Mouse (Mus musculus): Measurements from ENCODE around the gene Ap4s1. TPM values are rescaled to one million over a fixed set of nuclear protein-coding genes. Genes with fewer than 3 reads are reported as not detected.
A peak's percentile ranks its signal among the peaks of the same experiment; 100 is the strongest.

Ap4s1 gene
- polyA plus RNA-seq, 1 experiment = 10.1 TPM

DNA sequence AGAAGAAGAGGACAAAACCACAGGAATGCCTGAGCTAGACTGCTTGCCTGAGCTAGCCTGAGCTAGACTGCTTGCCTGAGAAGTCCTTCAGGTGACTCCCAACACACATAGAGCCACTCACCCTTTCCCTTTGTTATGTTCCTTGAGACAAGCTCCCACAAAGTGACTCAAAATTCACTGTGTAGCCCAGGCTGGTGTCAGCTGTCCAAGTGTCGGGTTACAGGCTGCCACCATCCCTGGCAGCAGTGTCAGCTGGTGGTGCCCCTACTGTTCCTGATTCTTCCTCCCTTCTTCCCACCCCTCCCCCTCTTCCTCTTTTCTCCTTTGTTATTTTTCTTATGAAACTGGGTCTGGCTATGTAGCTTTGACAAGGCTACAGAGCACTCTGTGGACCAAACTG is 13.0 kb downstream of the Ap4s1 start:
- no peak for DNase-seq (ENCODE audit: low read depth)

DNA sequence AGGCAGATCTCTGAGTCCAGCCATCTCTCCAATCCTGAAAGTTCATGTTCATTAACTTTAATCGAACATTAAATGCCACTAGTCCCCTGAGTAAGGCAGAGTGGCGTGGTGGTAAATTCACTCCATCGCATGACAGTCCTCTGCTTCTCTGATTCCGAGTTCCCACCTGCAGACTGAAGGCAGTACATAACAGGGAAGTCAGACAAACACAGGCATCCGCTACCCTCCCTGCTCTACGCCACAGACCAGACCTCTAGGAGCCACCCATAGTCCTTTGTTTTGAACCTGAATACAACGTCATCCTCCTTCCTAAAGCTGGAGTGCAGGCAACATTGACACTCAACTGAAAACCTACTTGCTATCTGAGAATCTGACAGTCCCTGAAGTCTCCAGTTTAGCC is 13.7 kb downstream of the Ap4s1 start:
- DNase-seq (ENCODE audit: low read depth) = no peak

GRCm38 (mm10) chr12:51705778-51706177 is 14.9 kb downstream of the Ap4s1 start:
- DNase-seq (ENCODE audit: low read depth) = no peak

GRCm38 (mm10) chr12:51706673-51707235 is 15.9 kb downstream of the Ap4s1 start:
- DNase-seq (ENCODE audit: low read depth) = peak; percentile 68

- DNase-seq (ENCODE audit: low read depth) = no peak
These were observed 18.3 kb downstream of the Ap4s1 start for GRCm38 (mm10) chr12:51708941-51709686.

DNA sequence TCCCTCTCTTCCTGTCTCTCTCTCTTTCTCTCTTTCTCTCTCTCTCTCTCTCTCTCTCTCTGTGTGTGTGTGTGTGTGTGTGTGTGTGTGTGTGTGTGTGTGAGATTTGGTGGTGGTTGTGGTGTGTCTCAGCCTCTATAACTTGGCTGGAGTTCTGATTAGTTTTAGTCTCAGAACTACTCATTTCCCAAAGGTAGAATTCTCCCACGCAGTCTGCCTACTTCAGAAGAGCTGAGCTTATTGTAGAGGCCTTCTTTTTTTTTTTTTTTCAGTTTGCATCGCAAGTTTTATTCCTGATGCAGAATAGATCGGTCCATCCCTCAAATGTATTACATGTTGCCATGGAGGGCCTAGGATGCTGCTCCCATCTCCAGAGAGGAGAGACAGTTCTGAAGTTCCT is 18.9 kb downstream of the Ap4s1 start:
- DNase-seq (ENCODE audit: low read depth) = no peak

- DNase-seq (ENCODE audit: low read depth) = no peak
These were observed 19.3 kb downstream of the Ap4s1 start for GRCm38 (mm10) chr12:51710154-51710553.

- DNase-seq (ENCODE audit: low read depth) = no peak
These were observed 21.9 kb downstream of the Ap4s1 start for GRCm38 (mm10) chr12:51712685-51713084.

GRCm38 (mm10) chr12:51718617-51719016 is 27.8 kb downstream of the Ap4s1 start:
- DNase-seq (ENCODE audit: low read depth) = no peak

GRCm38 (mm10) chr12:51721836-51722235 is 31.0 kb downstream of the Ap4s1 start:
- DNase-seq (ENCODE audit: low read depth) = no peak

- no peak for DNase-seq (ENCODE audit: low read depth)
These were observed 38.2 kb downstream of the Ap4s1 start for GRCm38 (mm10) chr12:51729058-51729457.

DNA sequence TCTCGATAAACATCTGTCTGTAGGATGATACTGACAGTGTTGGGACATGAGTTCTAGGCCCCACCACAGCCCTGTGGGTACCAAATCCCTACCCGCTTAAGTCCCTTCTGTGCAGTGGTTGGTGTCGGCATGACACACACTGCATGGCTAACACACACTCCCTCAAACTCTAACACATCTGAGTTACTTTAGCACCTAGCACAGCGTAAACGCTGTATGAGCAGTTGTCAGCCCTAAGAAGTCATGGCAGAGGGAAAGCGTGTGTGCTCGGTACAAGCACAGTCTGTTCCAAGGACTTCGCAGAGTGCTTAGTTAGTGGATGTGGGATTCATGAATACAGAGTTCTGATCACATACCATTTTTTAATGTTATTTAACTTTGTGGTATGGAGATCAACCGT is 39.0 kb downstream of the Ap4s1 start:
- no peak for DNase-seq (ENCODE audit: low read depth)

DNA sequence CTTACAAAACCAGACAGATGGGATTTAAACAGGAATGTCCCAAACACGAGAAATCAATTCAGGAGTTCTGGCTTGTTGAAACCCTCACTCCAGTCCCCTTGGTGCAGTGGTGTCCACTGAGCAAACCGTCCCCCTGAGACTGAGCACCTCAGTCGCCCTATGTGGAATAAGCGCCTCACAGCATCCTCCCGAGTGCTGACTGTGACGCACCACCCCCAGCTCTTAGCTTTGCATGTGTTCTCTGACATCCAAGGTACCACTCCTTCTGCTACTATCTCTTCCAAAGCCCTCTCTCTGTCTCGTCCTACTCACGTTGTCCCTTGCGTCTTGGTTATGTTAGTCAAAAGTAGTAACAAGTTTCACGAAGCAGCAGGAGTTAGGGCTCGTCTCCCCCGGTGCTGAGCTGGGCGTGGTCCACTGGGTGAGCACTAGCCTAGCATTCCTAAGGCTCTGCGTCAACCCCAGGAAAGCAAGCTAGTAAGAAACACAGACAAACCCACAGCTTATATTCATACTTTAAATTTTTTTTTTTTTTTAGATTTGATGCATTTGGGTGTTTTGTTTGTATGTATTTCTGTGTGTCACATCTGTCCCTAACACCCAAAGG is 43.9 kb downstream of the Ap4s1 start:
- no peak for DNase-seq (ENCODE audit: low read depth)

- no peak for DNase-seq (ENCODE audit: low read depth)
These were observed 45.0 kb downstream of the Ap4s1 start for GRCm38 (mm10) chr12:51735840-51736271.

- no peak for DNase-seq (ENCODE audit: low read depth)
These were observed 45.5 kb downstream of the Ap4s1 start for GRCm38 (mm10) chr12:51736381-51736780.

DNA sequence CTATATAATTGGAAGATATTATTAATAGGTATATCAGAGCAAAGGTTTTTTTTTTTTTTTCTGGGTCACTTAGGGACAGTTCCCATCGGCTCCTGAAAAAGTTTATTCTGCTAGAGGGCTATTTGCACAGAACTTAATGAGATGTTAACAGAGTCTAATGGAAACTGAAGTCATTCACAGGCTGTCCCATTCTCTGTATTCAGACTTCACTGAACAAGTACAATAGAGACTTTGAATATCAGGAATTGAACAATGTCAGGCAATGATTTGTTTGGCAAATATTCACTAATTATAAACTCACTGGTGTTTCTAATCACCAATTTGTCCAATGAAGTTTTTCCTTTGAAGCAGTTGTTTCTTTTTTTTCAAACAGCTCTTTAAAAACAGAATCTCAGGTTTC is 46.0 kb downstream of the Ap4s1 start:
- no peak for DNase-seq (ENCODE audit: low read depth)

DNA sequence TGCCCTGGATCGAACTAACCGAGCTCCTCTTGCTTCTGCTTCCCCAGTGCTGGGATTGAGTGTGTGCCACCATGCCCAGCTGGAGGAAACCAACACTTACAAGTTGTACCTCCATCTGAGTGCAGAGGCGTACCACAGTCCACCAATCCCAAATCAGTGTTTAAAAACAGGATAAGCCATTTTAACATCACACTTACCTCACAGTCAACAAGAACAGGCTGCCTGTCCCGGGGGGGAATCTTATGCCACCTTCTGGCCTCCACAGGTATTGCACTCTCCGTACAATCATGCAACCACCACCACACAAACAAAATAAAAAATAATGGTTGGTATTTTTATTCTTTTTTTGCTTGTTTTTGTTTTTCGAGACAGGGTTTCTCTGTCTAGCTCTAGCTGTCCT is 50.9 kb downstream of the Ap4s1 start:
- no peak for DNase-seq (ENCODE audit: low read depth)

DNA sequence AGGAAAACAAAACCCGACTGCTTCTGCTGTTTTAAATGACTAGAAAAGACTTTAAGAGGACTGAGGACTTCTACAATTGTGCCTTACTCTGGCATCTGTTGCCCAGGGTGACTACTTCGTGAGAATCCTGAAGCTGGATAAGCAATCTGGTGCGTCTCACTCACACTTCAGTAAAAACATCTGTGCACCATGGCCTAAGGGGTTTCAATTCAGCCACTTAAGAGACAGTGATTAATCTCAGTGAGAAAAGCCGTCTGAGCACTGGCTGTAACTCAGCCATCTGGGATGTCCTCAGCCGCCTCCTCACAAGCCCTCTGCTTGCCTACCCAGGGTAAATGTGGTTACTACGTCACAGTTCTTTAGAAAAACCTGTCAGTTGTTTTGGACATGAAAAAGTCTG is 54.1 kb downstream of the Ap4s1 start:
- no peak for DNase-seq (ENCODE audit: low read depth)

DNA sequence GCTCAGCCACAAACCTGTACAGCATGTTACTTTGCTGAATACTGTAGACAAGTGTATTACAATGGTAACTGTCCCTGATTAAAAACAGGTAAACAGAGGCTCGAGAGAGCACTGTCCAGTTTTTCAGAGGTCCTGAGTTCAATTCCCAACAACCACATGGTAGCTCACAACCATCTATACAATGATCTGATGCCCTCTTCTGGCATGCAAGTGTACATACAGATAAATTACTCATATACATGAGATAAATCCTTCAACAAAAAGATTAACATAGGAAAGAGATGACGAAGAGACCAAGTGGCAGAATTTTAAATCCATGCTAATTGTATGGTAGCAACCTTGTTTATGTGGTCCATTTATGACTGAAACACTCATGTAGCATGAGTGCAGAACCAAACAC is 56.5 kb downstream of the Ap4s1 start:
- DNase-seq (ENCODE audit: low read depth) = no peak

DNA sequence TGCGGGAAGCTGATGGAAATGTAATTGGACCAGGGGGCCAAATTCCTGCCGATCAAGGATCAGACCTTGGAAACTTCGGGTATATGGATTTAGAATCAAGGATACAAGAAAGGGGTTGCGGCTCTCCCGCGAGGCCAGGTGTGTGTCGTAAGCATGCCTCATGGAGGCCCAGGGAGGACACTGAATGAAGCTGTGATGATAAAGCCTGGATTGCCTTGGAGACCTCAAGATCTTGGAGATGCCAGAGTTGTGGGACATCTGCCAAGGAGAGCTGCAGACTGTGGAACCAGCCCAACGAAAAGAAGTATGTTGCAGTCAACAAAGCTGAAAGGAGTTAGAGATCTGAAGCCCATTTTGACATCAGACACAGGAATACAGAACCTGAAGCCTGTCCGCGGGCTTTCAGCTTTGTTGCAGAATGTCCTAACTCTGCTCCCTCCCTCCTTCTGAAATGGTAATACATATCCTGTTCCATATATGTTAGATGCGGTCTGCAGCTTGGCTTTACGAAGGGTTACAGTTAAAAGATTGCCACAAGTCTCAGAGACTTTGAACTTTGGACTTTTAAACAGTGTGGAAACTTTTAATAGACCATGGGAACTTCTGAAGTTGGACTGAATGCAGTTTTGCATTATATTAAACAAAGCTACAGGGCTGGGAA is 65.2 kb downstream of the Ap4s1 start:
- DNase-seq (ENCODE audit: low read depth) = no peak

- no peak for DNase-seq (ENCODE audit: low read depth)
These were observed 65.7 kb downstream of the Ap4s1 start for GRCm38 (mm10) chr12:51756599-51756961.

GRCm38 (mm10) chr12:51759374-51759773 is 68.5 kb downstream of the Ap4s1 start:
- no peak for DNase-seq (ENCODE audit: low read depth)

DNA sequence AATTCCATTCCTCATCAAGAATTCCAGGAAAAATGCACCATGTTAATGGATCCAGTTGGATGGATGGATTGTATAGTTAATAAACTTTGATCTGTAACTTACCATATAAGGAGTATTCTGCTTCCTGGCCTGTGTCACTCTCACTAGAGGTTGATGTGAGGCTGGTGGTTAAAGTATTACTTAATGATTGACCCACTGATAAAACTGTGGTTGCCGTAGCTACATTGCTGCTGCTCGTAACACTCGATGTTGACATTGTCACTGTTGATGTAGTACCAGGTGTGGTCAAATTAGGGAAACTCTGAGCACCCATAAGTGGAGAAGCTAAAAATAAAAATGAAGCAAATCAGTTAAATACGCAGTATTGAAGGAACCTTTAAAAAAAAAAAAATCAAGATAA is 76.6 kb downstream of the Ap4s1 start:
- no peak for DNase-seq (ENCODE audit: low read depth)

Measured in gonadal fat pad, adult 2 months (tissue).